Mouse (Mus musculus) heart, embryonic 13.5 days (tissue): ENCODE measurements around the gene Capn3. TPM values are rescaled to one million over a fixed set of nuclear protein-coding genes. Genes with fewer than 3 reads are reported as not detected.
A peak's percentile ranks its signal among the peaks of the same experiment; 100 is the strongest.

Source experiments
- ATAC-seq: fragments of 200-750 bp; cut with Nextera tagmentation; 2 replicates; pipeline ENCODE4 v1.8.0; 2017; ENCODE audit warnings: moderate TSS enrichment; ENCODE audit not compliant: insufficient number of reproducible peaks, low FRiP score, low TSS enrichment; ENCODE audit errors: extremely low read depth
- H3K27ac ChIP-seq: fragments of 300-500 bp; sonication (generic); replicated peaks from 2 replicates; pipeline ENCODE4 v1.5.1; 2015; ENCODE audit warnings: moderate library complexity, mild to moderate bottlenecking, inconsistent platforms
- H3K27me3 ChIP-seq: fragments of 300-500 bp; sonication (generic); replicated peaks from 2 replicates; pipeline ENCODE4 v1.6.1; 2015; ENCODE audit warnings: mild to moderate bottlenecking, inconsistent platforms
- H3K36me3 ChIP-seq: fragments of 300-500 bp; sonication (generic); 2 replicates; pipeline ENCODE4 v1.6.1; 2015; ENCODE audit warnings: mild to moderate bottlenecking, inconsistent platforms
- H3K4me1 ChIP-seq: fragments of 300-500 bp; sonication (generic); 2 replicates; pipeline ENCODE4 v1.6.1; 2015; ENCODE audit warnings: inconsistent platforms
- H3K4me2 ChIP-seq: fragments of 300-500 bp; sonication (generic); 2 replicates; pipeline ENCODE4 v1.6.1; 2015; ENCODE audit warnings: inconsistent platforms, mild to moderate bottlenecking, moderate library complexity
- H3K4me3 ChIP-seq: fragments of 300-500 bp; sonication (generic); 2 replicates; pipeline ENCODE4 v1.5.1; 2015; ENCODE audit warnings: moderate library complexity, mild to moderate bottlenecking, inconsistent platforms
- H3K9ac ChIP-seq: fragments of 300-500 bp; sonication (generic); 2 replicates; pipeline ENCODE4 v1.6.1; 2015; ENCODE audit warnings: inconsistent platforms, mild to moderate bottlenecking, moderate library complexity
- H3K9me3 ChIP-seq: fragments of 300-500 bp; sonication (generic); 2 replicates; pipeline ENCODE4 v1.6.1; 2016; ENCODE audit warnings: inconsistent platforms
- WGBS: fragments of 180-500 bp; shearing (Covaris S2); methylation state at CpG from one replicate; pipeline ENCODE4 v1.1.7; 2015; ENCODE audit warnings: mixed read lengths; 5-methylcytosine and 5-hydroxymethylcytosine counted together
- polyA plus RNA-seq: library from polyadenylated mRNA; unstranded; fragments of >200 nt; fragmentation: Nextera tagmentation; extraction: Ambion mirVana; gene quantifications from 2 replicates; pipeline ENCODE4 v1.2.1, GENCODE M21; 2015

Gene Capn3
- polyA plus RNA-seq, 1 experiment from 2014 or later: 3.9 TPM

- Histone ChIP-seq H3K4me2 (no peak overlapping the region), H3K27ac (peak overlapping the region; percentile 80), H3K36me3 (no peaks in the 10 kb centered on the region), H3K9ac (peak overlapping the region; percentile 37; the same call in 1 of the 2 replicates), H3K4me1 (peaks cover 21% of the 10 kb centered on the region), H3K27me3 (no peaks in the 10 kb centered on the region), H3K4me3 (no peak overlapping the region), H3K9me3 (no peaks in the 10 kb centered on the region)
- no peak; the same call in 1 of the 2 replicates for ATAC-seq
- 67% methylated on average over 8 of the region's 8 CpGs for WGBS
Observed at GRCm38 (mm10) chr2:120482506-120483389, 26.9 kb downstream of the Capn3 start.

- no peak overlapping the region for H3K9ac ChIP-seq
- H3K4me2 ChIP-seq: no peak overlapping the region
- peaks cover 21% of the 10 kb centered on the region for H3K4me1 ChIP-seq
- no peak for ATAC-seq
- no peak overlapping the region for H3K27ac ChIP-seq
- no peak overlapping the region for H3K4me3 ChIP-seq
- H3K36me3 ChIP-seq: no peaks in the 10 kb centered on the region
- WGBS: 84% methylated on average over 3 of the region's 3 CpGs
- H3K9me3 ChIP-seq: no peaks in the 10 kb centered on the region
- H3K27me3 ChIP-seq: no peaks in the 10 kb centered on the region
Observed at GRCm38 (mm10) chr2:120484241-120484640, 28.4 kb downstream of the Capn3 start.

GRCm38 (mm10) chr2:120493254-120493653, 37.4 kb downstream of the Capn3 start:
- H3K9me3 ChIP-seq: no peaks in the 10 kb centered on the region
- H3K4me2 ChIP-seq: no peak overlapping the region
- WGBS: 43% methylated on average over 4 of the region's 4 CpGs
- no peak overlapping the region for H3K9ac ChIP-seq
- H3K4me3 ChIP-seq: no peak overlapping the region
- H3K36me3 ChIP-seq: no peaks in the 10 kb centered on the region
- no peaks in the 10 kb centered on the region for H3K27me3 ChIP-seq
- ATAC-seq: no peak
- peaks cover 13% of the 10 kb centered on the region for H3K4me1 ChIP-seq
- H3K27ac ChIP-seq: no peak overlapping the region

GRCm38 (mm10) chr2:120496511-120496910, 40.7 kb downstream of the Capn3 start:
- H3K4me1 ChIP-seq: peaks cover 37% of the 10 kb centered on the region
- no peaks in the 10 kb centered on the region for H3K9me3 ChIP-seq
- 0 out of 2 replicates have a peak overlapping the region, but pooled peaks have one; percentile 12 for H3K27ac ChIP-seq
- H3K9ac ChIP-seq: 0 out of 2 replicates have a peak overlapping the region, but pooled peaks have one; percentile 10
- 53% methylated on average over 3 of the region's 3 CpGs for WGBS
- no peaks in the 10 kb centered on the region for H3K36me3 ChIP-seq
- ATAC-seq: no peak
- no peak overlapping the region for H3K4me3 ChIP-seq
- H3K4me2 ChIP-seq: no peak overlapping the region
- H3K27me3 ChIP-seq: no peaks in the 10 kb centered on the region

GRCm38 (mm10) chr2:120499971-120500471, 44.2 kb downstream of the Capn3 start:
- no peaks in the 10 kb centered on the region for H3K9me3 ChIP-seq
- 39% methylated on average over 6 of the region's 6 CpGs for WGBS
- H3K4me2 ChIP-seq: peak overlapping the region; percentile 24; the same call in 1 of the 2 replicates
- H3K27ac ChIP-seq: peak overlapping the region; percentile 88
- peaks cover 15% of the 10 kb centered on the region for H3K36me3 ChIP-seq
- H3K27me3 ChIP-seq: no peaks in the 10 kb centered on the region
- no peak overlapping the region for H3K4me3 ChIP-seq
- peaks cover 57% of the 10 kb centered on the region for H3K4me1 ChIP-seq
- ATAC-seq: no peak
- H3K9ac ChIP-seq: peak overlapping the region; percentile 48

- 52% methylated on average over 17 of the region's 17 CpGs for WGBS
- H3K4me2 ChIP-seq: no peak overlapping the region
- no peak overlapping the region for H3K27ac ChIP-seq
Observed at GRCm38 (mm10) chr2:120501136-120501918, 45.5 kb downstream of the Capn3 start.

GRCm38 (mm10) chr2:120501931-120502604, 46.2 kb downstream of the Capn3 start:
- Histone ChIP-seq H3K4me1 (peaks cover 47% of the 10 kb centered on the region), H3K9ac (peak overlapping the region; percentile 19; the same call in 1 of the 2 replicates), H3K9me3 (0 out of 2 replicates have a peak, but pooled peaks cover 6% of the 10 kb centered on the region), H3K4me3 (no peak overlapping the region), H3K27ac (0 out of 2 replicates have a peak overlapping the region, but pooled peaks have one; percentile 2), H3K4me2 (no peak overlapping the region), H3K36me3 (peaks cover 35% of the 10 kb centered on the region), H3K27me3 (no peaks in the 10 kb centered on the region)
- ATAC-seq: no peak
- WGBS: 58% methylated on average over 13 of the region's 13 CpGs

More at GRCm38 (mm10) chr2:120501136-120501918, 45.5 kb downstream of the Capn3 start:
- H3K4me1 ChIP-seq: peaks cover 54% of the 10 kb centered on the region
- H3K4me3 ChIP-seq: no peak overlapping the region
- no peaks in the 10 kb centered on the region for H3K27me3 ChIP-seq
- ATAC-seq: no peak
- 0 out of 2 replicates have a peak, but pooled peaks cover 6% of the 10 kb centered on the region for H3K9me3 ChIP-seq
- H3K36me3 ChIP-seq: peaks cover 28% of the 10 kb centered on the region
- 0 out of 2 replicates have a peak overlapping the region, but pooled peaks have one; percentile 58 for H3K9ac ChIP-seq

- Histone ChIP-seq H3K4me2 (no peak overlapping the region), H3K27ac (0 out of 2 replicates have a peak overlapping the region, but pooled peaks have one; percentile 2), H3K36me3 (peaks cover 40% of the 10 kb centered on the region), H3K27me3 (no peaks in the 10 kb centered on the region), H3K4me3 (no peak overlapping the region), H3K4me1 (peaks cover 44% of the 10 kb centered on the region), H3K9me3 (0 out of 2 replicates have a peak, but pooled peaks cover 6% of the 10 kb centered on the region), H3K9ac (no peak overlapping the region)
- ATAC-seq: no peak; the same call in 1 of the 2 replicates
- WGBS: 35% methylated on average over 3 of the region's 3 CpGs
Observed at GRCm38 (mm10) chr2:120502605-120502990, 46.8 kb downstream of the Capn3 start.

- no peak overlapping the region for H3K4me3 ChIP-seq
- H3K9me3 ChIP-seq: 0 out of 2 replicates have a peak, but pooled peaks cover 6% of the 10 kb centered on the region
- H3K4me1 ChIP-seq: peaks cover 44% of the 10 kb centered on the region
- H3K9ac ChIP-seq: no peak overlapping the region
- H3K4me2 ChIP-seq: no peak overlapping the region
- no peaks in the 10 kb centered on the region for H3K27me3 ChIP-seq
- no peak for ATAC-seq
- no peak overlapping the region for H3K27ac ChIP-seq
- peaks cover 44% of the 10 kb centered on the region for H3K36me3 ChIP-seq
- 76% methylated on average over 6 of the region's 6 CpGs for whole genome bisulfite sequencing
Observed at GRCm38 (mm10) chr2:120503094-120503493, 47.3 kb downstream of the Capn3 start.

GRCm38 (mm10) chr2:120503992-120504391, 48.2 kb downstream of the Capn3 start:
- H3K27ac ChIP-seq: no peak overlapping the region
- H3K4me3 ChIP-seq: no peak overlapping the region
- WGBS: 70% methylated on average over 5 of the region's 5 CpGs
- peaks cover 44% of the 10 kb centered on the region for H3K4me1 ChIP-seq
- ATAC-seq: no peak
- H3K9me3 ChIP-seq: 0 out of 2 replicates have a peak, but pooled peaks cover 6% of the 10 kb centered on the region
- no peaks in the 10 kb centered on the region for H3K27me3 ChIP-seq
- H3K4me2 ChIP-seq: no peak overlapping the region
- H3K9ac ChIP-seq: no peak overlapping the region
- H3K36me3 ChIP-seq: peaks cover 53% of the 10 kb centered on the region
